8 mouse cellular contexts compared by ENCODE assay signal in the genomic region with DNA sequence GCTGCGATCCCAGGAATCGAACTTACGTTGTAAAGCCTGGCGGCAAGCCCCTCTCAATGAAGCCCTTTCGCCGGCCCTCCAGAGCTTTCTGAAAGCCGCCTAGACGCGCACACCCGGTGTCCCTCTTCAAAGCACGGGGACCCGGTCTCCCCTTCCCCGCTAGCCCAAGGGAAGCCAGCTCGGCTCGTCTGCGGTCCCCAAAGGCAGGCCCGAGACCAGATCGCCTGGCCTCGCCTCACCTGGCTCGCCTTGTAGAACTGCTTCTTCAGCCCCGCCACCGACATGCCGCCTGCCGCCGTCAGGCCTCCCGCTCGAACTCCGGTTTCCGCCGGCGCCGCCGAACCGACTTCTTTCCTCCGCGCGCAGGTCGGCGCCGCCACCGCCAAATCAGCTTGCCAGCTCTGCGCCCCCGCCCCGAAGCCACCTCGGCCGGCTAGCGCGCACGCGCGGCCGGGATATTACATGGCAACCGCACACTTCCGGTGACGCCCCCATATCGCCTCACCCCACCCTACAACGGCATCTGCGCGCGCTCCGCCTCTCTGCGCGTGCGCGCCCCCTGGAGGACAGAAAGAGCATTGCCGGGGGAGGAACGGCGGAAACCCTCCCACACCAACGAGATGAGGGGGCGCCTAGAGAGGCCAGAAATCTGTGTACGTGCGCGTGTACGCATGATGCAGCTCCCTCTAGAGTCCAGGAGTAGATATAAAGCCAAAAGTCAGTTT. TPM values are rescaled to one million over a fixed set of nuclear protein-coding genes. Genes with fewer than 3 reads are reported as not detected.
DNase-seq lines count a peak whose midpoint lies in the region; ATAC-seq lines count a peak whose summit lies in the region.

Gene Sh3gl1 (minus strand): TSS at position 460 of the 725 bp plus-strand sequence.

- H3K36me3 ChIP-seq in hindbrain, embryonic 12.5 days: peaks cover 14% of the 10 kb centered on the region

- H3K4me1 ChIP-seq in hindbrain, embryonic 12.5 days: peaks cover 33% of the 10 kb centered on the region

- H3K27ac ChIP-seq in hindbrain, embryonic 12.5 days: peak within 1 kb of the TSS; percentile 87

- WGBS in hindbrain, embryonic 12.5 days: under 1% methylated on average over 73 of the region's 74 CpGs

- peak; percentile 99 for DNase-seq in NIH3T3 (ENCODE audit: low read depth)
- DNase-seq in cerebellum, postnatal 10 days: peak; percentile 100
- DNase-seq in frontal cortex, postnatal 10 days (ENCODE audit: low spot score in 2 of 2): peak; percentile 98 to 99
- DNase-seq in layer of hippocampus, postnatal 14 days (ENCODE audit: low spot score in 2 of 2): peak; percentile 100
- DNase-seq in lung, postnatal 14 days: peak; percentile 99
- peak; percentile 99 for DNase-seq in retina, adult 2 months (ENCODE audit: low read depth, low spot score)
- peak; percentile 99 to 100 for DNase-seq in thymus, postnatal 36 days

- H3K4me3 ChIP-seq in hindbrain, embryonic 12.5 days: peak within 1 kb of the TSS; percentile 57

- no peaks in the 10 kb centered on the region for H3K27me3 ChIP-seq in hindbrain, embryonic 12.5 days

- peak within 1 kb of the TSS; percentile 77 for H3K9ac ChIP-seq in hindbrain, embryonic 12.5 days

- H3K4me2 ChIP-seq in hindbrain, embryonic 12.5 days (replicated peaks): peak within 1 kb of the TSS; percentile 64

- H3K9me3 ChIP-seq in hindbrain, embryonic 12.5 days (replicated peaks): no peaks in the 10 kb centered on the region

- peak; percentile 92 for ATAC-seq in hindbrain, embryonic 12.5 days (ENCODE audit: low FRiP score)

RNA-seq across cellular contexts. Expression of gene Sh3gl1, which starts in this region (rescaled TPM):
- polyA plus RNA-seq in hindbrain, embryonic 12.5 days (2016; fragmentation: Nextera tagmentation; extraction: Ambion mirVana): 141 and 144 TPM in 2 replicates
- total RNA-seq in layer of hippocampus, postnatal 14 days (2021): 10 to 100 TPM; 64.9 to 67.5 TPM

Comparison
In these comparisons a context has a peak if more than half of its experiments do, and no peak if none do; other contexts are left out.
1. Peak in every context shown above with its lines: DNase-seq, ATAC-seq, H3K4me3 ChIP-seq and H3K27ac ChIP-seq.